In genomic region chr16:93546354-93546965, GRCm38 (mm10) we compare ENCODE assay signal across 12 mouse cellular contexts.
"Had no signal": no experiment of that assay in that cellular context is flagged by ENCODE, and none has a peak within 500 bp of the region (broad histone marks: within the 10 kb centered on the region; RNA-seq: fewer than 3 reads in every experiment).

No protein-coding gene starts in this region.

- H3K27ac ChIP-seq: kidney, embryonic 15.5 days; limb, embryonic 13.5 days; liver, embryonic 14.5 days; midbrain, embryonic 10.5 days; neural tube, embryonic 13.5 days had no signal

- ATAC-seq: inflammation-experienced regulatory T-cells, adult 6 months had no signal

- H3K9ac ChIP-seq: kidney, embryonic 15.5 days; limb, embryonic 13.5 days; liver, embryonic 14.5 days; neural tube, embryonic 13.5 days had no signal

- H3K4me2 ChIP-seq: kidney, embryonic 15.5 days; limb, embryonic 13.5 days; neural tube, embryonic 13.5 days had no signal

- H3K9me3 ChIP-seq: kidney, embryonic 15.5 days; limb, embryonic 13.5 days; midbrain, embryonic 10.5 days; neural tube, embryonic 13.5 days had no signal

- DNase-seq: kidney, postnatal 14 days; left cerebral cortex, postnatal 4 days; lung, postnatal 4 days; midbrain, embryonic 14.5 days; right cerebral cortex, adult 18-20 months; right cerebral cortex, postnatal 25 days had no signal

- H3K4me3 ChIP-seq: kidney, embryonic 15.5 days; limb, embryonic 13.5 days; midbrain, embryonic 10.5 days; neural tube, embryonic 13.5 days had no signal

- H3K36me3 ChIP-seq: kidney, embryonic 15.5 days; limb, embryonic 13.5 days; midbrain, embryonic 10.5 days; neural tube, embryonic 13.5 days had no signal
